Mouse (Mus musculus): ENCODE measurements at regions not wholly inside any gene's neighbourhood (a gene's known extent, or its start where the extent isn't known, plus 50 kb on each side); places are given as distances from the start of the nearest gene placed in this dataset.

DNA sequence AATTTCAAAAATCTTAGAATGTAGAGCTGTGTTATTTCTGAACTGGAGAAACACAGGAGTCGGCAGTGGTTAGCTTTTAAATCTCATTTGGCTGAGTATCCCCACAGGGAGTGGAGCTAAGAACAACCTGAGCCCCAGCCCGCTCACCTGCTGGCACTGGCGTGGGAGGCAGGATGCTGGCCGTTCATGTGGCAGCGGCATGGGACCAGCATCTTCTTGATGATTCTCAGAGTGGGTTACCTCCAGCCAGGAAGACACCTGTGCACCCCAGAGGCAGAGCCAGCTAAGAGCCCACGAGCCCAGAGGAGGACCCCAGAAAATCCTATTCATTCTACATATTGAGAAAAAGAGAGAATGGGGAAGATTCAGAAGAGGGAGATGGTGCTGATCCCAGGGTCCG is 181.7 kb downstream of the Vrk1 start:
- DNase-seq = no peak

DNA sequence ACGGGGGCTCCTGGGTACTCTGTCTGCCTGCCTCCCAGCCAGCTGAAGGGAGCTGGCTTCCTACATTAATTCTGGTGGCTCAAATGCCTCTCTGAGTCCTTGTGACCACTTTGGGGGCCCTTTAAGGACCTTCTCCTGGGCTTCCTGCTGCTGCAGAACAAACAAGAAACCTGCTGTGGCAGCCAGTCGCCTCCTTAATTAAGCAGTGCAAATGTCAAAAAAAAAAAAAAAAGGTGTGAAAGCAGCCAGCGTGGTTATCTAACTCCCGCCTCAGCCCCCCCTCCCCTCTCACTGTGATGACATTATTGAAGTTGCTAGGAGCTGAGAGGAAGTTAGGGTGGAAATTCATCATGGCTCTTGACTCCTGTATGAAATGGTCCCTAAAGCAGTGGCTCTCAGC is 189.3 kb downstream of the Vrk1 start:
- no peak for DNase-seq

DNA sequence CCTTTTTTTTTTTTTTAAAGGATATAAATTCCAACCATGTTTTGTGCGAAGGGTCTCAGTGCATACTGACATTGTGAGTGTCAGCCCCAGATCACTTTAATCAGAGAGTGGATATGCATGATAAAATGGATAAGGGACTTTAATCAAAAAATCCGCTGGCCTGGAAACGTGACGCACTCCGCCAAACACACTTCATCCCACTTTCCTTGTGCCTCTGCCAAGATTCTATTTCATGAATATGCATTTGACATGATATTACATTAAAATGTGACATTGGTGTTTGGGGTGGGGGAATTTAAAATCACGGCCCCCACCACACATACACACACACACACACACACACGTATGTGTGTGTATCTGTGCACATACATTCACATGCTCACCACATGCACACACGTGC is 193.5 kb downstream of the Vrk1 start:
- no peak for DNase-seq

DNA sequence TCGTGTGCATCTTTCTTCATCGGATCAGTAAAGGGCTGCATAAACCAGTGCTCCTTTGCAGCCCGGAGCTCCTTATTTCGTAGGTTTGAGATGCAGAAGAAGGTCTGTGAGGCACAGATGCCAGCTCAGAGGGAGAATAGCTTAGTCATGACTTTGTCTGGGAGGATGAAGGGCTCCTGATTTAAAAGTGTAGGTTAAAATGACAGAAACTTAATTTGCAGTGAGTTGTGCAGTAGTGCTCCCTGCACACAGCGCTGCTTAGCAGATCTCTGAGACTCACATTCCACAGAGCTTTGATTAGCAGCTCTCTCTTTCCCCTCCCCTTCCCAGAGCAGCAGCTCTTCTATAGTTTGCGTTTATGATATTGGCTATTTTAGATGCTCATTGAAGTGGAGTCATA is 200.9 kb downstream of the Vrk1 start:
- DNase-seq = no peak

DNA sequence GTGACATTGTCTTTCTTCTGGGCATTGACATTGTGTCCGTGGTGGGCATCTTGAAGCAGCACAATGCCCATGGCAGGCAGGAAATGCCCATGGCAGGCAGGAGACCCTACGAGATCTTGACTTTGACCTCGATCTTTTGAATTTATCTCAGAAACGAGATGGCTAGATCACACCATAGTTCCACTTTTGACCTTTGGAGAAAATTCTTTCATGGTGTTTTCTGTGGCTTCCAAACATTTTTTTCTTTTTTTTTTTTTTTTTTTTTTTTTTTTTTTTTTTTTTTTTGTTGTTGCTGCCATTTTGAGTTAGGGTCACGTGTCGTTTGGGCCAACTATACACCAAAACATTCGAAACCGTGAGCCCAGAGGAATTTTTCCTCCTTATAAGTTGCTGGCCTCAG is 201.5 kb downstream of the Vrk1 start:
- no peak for DNase-seq

DNA sequence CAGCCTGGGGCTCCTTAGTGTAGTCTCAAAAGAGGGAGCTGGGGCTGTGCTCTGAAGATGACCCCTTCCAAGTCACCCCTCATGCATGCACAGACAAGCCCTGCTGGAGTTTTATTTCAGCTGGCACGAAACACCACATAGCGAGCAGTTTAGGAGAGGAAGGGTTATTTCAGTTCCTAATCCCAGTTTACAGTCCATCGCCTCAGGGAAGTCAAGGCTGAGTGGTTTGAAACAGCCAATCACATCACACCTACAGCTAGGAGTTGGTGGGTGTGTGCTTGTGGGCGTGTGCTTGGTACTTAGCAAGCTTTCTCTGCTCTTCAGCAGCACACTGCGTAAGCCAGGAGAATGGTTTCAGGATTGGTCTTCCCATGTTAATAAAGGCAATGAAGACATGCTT is 202.4 kb downstream of the Vrk1 start:
- DNase-seq = no peak

DNA sequence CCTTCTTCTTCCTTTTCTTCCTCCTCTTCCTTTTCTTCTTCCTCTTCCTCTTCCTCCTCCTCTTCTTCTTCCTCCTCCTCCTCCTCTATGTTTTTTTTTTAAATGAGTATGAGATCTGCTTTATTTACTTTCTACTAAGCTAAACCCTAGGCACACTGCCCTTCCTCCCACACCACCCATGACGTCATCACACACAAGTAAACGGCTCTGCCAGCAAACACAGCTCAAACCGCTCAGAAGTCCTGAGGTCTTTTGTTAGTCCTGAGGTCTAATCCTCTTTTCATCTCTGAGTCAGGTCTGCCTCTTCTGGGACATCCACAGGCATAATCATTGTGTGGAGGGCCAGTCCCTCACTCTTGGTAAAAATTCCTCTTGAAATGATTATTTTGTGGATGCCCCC is 210.0 kb downstream of the Vrk1 start:
- DNase-seq = no peak

DNA sequence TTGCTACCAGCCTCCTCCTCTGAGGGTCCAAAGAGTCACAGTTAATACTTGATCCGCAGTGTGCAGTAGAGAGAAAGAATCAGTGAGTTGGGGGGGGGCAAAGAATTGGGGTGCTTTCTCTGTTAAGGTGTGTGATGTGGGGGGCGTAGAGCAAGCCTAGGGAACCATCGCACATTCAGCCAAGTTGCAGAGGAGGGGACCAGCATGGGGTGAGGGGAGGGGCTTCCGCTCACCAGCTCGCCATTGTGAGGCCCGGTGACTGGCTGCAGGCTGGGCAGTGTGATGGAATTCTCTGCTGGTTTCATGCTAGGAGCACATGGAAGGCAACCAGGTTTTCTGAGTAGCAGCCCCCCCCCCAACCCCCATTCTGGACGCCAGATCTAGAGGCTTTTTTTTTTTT is 216.2 kb downstream of the Vrk1 start:
- no peak for DNase-seq

DNA sequence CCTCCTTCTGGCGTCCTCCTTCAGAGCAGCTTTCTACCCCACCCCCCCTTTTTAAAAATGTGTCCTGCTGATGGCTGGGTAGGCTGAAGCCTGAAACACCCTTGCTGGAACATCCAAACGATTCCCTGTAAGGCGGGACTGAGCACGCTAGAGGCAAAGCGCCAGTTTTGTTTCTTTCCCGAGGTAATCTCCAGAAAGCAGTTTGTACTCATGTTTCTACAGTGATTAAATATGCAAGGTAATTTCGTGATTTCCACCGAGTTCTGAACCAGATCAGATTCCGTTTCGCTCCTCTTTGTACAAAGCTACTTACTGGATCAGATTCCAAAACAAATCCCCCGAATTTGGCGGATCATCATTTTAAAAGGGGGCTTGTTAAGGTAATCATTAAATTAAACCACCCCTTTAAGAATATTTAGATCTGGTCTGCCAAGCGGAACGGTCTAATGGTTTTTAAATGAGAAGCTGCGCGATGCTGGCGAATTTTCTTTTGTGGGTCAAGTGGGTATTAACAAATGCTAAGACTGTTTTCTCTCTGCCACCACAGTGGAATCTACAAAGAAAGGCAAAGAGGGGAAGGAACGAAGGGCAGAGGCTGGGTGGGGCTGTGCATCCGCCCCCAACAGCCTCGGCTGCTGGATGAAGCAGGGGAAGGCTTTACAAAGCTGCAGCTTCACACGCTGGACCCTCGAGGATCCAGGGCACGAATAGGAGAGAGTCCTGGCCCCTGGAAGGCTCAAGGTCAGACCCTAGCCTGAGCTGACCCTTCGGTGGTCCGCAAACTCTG is 216.9 kb downstream of the Vrk1 start:
- DNase-seq = no peak

DNA sequence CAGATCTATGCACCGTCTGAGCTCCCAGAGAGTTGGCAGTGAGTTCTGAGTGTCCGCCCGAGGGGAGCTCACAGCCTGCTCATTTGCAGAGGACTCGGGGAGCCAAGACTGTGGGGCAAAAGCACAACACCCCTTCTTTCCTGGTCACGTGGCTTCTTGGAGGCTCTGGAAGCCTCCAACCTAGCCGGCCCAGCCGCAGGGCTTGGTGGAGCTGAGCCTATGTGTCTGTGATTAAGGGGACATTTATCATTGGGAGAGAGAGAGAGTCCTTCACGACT is 217.5 kb downstream of the Vrk1 start:
- DNase-seq = no peak

DNA sequence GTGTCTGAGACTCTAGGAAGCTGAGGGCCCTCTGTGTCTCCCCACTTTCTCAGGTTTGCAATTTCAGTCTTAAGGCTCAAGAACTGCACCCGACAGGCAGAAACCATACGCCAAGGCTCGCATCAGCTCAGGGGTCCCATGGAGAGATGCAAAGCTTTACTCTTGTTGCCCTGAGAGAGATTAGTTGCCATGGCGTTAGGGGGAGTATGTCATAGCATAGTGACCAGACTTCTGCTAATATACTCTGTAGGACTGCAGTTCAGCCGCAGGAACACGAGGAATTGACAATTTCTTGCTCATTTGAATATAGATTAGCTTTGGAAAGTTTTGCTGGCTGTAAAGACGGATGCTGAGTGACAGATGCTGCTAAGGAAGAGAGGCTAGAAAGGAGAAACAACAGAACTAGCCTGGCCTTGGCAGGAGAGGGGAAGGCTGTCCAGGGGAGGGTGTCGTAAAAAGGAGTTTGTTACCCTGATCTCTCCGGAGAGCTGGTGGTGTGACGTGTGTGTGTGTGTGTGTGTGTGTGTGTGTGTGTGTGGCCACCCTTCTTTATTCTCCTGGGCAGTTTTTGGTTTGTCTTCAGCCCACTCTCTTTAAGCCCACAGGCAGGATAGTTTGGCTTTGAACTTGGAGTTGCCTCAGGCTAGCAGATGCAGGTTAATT is 235.3 kb downstream of the Vrk1 start:
- DNase-seq = no peak

DNA sequence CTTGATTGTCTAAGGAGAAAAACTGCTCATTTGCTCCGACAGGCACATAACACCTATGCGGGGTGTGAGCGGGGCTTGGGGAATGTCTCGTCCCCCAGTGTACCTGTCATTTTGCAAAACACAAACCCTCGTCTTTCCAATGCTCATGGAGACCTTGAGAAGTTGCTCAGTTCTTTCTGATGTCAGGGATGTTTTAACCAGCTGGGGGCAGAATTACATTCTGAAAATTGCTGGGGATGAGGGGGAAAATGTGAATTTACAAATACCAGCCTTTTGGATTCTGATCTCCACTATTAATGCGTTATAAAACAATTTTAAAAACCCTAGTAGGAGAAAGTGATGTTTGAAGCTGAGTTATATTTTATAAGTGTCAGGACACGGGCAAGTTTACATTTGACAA is 263.6 kb downstream of the Vrk1 start:
- DNase-seq = no peak

DNA sequence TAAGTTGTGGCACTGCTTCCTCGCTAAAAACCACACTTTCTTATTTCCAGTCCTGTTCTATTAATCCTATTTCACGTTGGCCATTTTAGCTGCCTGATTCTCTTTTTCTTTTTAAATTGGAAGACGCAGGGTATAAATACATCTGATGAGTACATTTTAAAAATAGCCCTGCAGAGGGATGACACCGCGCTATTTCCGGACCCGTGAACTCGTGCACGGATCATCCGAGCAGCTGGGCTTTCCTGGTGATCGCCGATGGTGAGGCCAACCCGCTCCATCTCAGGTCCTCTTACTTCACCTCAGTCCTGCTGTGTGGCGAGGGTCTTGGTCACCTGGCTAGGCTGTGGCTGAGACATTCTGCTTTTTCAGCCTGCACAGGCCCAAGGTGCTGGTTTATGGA is 267.9 kb downstream of the Vrk1 start:
- DNase-seq = no peak

DNA sequence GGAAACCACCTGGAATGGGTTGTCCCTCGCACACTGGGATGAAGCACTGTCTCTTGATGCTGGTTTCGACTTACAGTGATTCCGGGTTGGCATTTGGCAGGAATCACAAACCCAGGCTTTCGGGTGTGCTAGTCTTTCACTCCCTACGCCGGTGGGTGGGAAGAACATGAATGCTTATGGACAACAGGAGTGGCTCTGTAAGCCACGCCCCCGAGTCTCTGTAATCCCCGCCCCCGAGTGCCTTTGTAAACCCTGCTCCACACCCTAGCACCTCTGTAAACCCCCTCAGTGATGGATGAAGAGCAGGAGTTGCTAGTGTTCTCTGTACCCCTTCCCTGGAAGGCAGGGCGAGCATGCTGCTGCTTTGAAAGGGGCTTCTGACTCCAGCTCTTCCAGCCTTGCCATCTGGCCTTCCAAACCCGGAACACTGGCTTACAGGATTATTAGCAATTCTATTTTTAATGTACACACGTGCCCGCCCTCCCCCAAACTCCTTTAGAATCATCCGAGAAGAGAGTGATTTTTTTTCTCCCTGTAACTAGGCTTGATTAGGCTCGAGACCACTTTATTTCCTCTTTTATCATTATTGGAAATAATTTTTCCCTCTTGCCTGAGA is 272.6 kb downstream of the Vrk1 start:
- no peak for DNase-seq

DNA sequence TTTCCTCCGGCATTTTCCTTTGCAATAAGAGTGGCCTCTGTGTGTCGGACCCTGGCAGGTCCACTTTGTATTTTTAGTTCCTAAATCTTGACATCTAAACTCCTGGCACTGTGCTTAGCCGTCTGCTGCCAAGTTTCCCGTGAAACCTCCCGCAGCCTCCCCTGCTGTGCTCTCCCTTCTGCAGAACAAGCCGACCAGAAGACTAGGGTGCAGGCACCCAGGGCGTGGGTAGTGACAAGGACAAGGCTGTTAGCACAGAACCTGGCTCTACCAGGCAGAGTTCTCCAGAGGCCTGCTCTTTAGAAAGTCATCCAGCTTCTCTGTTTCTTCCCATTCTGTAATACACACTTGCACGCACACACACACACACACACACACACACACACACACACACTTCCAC is 274.8 kb downstream of the Vrk1 start:
- no peak for DNase-seq

DNA sequence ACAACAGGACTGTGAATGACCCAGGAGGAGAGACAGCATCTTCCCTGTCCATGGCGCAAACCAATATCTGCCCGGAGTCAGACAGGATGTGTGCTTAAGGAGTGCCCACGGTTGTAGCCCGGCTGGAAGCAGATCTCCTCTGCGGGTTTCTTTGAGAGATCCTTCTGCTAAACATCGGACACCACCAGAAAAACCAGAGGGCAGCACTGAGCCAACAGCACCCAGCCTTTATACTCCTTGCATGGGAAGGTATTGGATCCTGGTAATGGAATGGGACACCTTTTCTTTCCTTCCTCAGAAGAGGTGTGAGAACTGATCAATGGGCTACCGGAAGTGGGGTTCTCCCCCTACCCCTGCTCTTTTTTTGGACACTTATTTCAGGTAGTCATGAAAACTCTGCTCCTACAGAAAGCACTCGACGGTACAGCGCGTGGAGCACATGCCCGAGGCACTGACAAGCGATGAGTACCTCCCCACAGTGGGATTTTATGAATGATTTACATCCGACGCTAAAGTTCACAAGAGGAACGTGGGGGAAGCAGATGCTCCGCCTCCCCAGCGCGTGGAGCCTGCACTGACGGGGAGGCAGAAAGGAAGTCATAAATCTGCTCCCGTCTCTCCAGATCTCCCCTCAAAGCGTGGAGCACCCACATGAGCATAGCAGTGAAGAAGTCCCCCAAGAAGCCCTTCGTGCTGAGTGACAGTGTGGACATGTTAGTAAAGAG is 278.9 kb downstream of the Vrk1 start:
- no peak for DNase-seq

DNA sequence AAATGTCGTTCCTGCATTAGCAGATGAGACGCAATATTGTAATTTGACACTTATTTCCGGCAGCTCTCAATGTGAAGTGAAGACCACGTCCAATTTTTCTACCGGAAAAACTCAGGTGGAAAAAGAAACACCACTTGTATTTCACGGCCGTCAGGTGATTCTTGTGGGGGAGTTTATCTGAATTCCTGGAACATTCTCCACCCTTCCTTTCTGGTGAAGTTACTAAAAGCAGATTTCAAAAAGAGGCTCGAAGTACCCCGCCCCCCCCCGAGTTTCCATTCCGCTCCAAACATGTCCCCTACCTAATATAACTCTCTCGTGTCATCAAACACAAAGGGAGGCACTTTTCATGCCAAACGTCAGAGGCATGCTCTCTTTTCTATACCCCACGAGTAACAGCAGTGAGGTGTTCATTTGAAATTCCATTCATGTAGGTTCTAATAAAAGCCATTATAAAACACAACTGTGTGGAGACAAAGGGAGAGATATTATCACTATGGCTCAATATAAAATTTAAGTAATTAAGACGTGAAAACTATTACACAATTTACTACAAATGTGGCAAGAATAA is 281.5 kb downstream of the Vrk1 start:
- no peak for DNase-seq

DNA sequence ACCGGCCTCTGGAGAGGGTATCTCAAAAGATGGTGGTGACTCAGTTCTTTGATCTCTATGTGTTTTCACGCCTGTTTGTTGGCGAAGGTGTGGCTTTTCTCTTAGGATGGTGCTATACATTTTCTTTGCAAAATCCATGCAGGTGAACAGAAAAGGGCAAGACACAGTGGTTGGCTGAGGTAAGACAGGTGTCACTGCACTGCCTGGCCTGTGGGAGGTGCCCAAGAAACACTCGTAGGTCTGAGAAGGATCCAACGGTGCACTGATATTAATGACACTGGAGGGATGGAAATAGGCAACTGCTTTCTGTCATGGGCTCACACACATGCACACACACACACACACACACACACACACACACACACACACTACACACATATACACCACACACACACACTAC is 283.1 kb downstream of the Vrk1 start:
- DNase-seq = no peak

DNA sequence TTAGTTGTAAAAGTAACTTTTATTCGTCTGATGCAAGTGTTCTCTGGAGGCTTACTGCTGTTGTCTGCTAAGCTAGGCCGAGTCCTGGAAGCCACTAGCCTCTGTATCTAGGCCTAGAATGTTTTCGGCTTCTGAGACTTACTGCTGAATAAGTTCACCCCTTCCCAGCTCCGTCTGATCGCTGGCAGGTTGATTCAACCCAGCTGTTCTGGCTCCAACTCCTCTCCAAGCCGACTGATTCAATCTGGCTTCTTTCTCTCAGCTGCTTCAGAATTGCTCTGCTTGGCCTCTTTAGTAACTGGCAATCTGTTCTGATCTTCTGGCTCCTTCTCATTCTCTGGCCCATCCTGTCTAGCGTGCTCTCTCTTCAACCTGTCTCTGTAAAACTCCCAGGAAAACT is 285.6 kb downstream of the Vrk1 start:
- DNase-seq = no peak

DNA sequence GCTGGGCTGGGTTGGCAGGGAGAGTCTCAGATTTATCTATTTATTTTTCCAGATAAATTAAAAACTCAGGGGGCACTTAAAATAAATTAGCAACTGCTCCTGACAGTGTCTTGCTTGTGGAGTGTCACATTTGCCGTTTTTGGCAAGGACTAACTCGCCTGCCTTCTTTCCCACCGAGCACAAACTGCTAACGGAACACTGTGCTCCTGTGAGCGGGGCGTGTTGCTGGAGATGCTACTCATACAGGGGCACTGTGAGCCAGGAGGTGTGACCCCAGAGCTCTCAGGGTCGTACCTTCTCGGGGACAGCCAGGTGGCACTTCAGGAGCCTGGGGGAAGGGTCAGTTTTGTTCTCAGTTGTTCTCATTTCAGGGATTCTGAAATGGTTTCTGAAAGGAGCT is 292.6 kb downstream of the Vrk1 start:
- DNase-seq = no peak

DNA sequence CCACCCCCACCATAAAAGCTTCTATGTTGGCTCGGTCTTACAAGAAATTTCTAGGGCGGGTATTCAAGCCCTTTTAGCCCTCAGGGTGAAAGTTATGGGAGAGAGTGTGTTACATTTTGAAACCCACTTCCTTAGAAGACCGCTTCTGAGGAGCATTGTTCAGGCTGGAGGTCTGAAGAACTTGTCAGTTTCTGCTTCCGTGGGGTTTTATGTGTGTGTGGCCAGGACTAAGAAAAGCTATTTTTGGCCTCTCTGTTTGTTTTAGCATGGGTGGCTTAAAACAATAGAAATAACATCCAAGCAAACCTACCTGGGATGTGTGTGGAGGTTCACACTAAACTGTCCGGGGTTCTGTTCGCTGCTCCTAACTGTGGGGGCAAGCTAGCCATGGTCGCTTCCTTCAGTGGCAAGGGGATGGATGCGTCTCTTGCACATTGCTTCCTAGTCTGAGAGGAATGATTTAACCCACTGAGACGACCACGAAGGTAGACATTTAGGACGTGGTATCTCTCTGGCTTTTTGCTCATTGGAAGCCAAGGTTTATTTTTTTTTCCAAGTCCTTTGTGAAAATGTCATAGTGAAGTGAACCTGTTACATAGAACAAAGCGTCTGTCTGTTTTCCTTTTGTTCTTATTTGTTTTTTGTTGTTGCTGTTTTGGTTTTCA is 298.4 kb downstream of the Vrk1 start:
- no peak for DNase-seq

DNA sequence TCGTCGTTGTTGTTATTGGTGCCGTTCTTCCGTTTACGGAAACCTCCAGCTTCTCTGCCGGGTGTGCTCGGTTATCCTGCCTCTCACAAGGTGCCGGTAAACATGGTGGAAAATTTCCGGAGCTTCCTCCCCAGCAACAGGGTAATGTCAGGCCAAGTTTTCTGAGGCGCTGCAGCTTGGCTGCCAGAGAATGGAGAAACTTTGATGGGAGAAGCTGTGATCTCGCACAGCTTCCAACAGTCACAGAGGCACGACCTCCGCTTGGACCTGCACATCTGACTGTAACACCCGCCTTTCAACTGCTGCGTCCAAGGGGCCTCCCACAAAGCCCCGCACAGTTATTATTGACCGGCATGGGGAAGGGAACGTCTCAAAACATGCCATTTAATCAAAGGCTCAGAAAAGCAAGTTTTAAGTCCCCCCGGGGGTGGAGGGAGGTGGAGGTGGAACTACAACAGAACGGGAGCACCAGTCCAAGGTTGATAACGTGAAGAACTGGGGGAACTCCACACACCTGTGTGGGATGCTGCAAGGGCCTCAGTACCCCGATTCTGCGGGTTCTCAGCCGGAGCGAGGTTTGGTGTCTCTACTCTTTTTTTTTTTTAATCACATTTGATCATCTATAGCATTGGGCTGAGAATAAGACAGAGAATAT is 299.1 kb downstream of the Vrk1 start:
- DNase-seq = no peak

DNA sequence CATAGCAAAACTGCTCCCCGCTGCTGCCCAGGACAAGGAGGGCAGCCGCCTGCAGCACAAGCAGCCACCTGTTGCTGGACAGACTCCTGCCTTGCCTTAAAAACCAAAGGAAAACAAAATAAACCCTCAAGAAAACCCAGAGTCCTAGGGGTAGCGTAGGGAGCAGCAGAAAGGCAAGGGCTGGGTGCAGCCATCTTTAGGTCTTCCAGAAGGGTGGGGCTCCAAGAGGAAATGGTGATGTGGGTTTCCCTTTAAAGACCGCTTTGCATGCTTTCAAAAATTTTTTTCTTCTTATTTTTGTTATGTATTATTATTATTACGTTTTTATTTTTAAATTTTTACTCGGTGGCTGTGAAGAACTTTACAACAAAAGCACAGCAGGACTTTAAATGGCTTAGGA is 300.1 kb downstream of the Vrk1 start:
- DNase-seq = no peak
